Mouse (Mus musculus) B cell, adult 2 months (primary cell): ENCODE data around the gene Cd81.

ENCODE experiments used
- DNase-seq, 2 experiments: peaks; one replicate each; pipeline ENCODE4 v3.0.0; 2022

Gene Cd81

DNA sequence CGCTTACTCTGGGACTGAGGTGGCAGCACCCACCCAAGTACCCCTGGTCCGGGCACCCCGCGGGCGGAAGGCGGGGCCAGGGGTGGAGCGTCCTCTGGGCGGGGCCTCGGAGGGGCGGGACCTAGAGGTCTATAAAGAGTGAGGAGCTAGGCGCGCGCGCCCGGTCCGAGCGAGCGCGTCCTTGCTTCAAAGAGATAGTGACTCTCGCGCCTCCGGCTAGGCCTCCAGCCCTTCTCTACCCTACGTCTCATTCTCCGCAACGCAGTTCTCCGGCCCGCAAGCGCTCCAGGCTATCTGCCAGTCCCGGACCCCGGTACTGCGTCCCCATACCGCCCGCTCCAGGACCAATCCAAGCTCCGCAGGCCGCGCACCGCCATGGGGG lies at the start of gene Cd81:
Cd81 (plus strand) TSS at position 114 of the 382 bp plus-strand sequence.
- peak; percentile 95 for DNase-seq

DNA sequence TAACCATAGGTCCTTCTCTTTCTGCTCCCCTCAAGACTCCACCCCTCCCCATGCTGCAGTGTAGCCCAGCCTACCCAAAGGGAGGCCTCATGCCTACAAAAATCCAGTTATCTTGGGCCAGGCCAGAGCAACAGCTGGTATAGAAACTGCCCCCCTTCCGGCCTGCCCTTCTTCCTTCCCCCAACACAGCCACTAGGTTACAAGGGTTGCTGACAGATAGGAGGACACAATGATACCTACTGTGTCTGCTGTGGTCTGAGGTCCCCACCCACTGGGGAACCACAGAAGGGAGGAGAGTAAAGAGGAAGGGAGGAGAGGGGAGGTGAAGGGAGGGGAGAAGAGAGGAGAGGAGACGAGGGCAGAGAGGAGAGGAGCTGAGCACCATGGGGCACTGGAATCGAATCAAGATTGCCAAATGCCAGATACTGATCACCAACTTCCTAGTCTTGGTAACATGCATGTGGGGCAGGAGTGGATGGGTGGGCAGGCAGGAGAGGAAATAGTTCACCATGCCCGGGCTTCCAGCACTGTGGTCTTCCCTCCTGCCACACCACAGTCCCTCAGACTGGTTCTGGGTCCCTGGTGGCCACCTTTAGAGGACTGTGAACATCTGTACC lies 47.7 kb upstream of the Cd81 start, which contains the start of gene Tspan32:
Tspan32 (plus strand) TSS at position 320 of the 617 bp plus-strand sequence.
- DNase-seq = peak; percentile 62 to 64

DNA sequence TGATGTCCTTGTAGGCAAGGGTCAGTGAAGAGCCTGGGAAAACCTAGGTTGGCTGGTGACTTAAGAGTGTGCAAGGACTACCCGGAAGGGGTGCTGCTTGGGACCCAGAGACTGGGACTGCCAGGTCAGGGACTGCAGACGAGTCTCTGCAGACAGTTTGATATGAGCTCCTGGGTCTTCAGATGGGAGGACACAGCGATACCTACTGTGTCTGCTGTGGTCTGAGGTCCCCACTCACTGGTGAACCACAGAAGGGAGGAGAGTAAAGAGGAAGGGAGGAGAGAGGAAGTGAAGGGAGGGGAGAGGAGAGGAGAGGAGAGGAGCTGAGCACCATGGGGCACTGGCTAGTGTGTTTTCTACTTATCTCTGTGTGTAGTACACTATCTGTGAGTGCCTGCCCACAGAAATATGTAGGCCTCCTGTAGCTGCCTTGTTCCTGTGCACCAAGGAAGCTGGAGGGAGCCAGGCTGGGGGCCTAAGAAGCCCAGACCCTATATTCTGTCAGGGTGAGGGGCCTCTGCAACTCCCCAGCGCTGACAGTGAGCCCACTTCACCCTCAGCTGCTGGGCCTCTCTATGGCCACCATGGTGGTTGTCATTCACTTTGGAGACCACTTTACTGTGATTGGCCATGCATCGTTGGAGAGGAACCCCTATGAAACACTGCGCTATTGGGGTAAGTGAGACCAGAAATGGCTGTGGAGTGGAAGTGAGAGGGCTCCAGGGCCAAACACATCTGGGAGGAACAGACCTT lies 47.0 kb upstream of the Cd81 start:
- DNase-seq = peak; percentile 42 to 45

DNA sequence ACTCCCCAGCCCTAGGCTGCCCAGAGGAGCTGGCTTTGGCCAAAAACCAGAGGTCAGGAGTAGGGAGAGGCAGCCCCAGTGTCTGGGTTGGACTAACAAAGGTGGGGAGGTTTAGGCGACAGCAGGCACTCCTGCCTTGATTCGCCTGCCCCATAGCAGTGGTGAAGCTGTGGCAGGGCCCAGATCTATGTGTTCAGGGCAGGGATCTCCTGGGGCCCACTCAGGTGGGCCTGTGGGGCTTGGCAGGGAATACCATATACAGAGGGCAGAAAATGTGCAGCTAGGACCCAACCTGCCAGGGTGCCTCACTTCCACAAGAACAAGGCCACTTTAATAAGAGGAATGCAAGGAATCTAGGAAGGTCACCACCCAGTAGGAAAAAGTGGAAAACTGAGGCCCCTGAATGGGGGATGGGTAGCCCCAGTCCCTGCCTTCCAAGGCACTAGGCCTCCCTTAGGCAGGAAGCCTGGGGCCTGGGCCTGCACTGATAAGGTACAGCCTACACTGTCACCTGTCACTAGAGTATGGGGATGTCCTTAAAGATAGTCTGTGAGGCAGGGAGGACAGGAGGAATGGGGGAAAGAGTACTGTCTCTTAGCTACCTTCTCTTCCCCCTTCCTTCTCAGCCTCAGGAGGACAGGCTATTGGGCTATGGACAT lies 46.3 kb upstream of the Cd81 start:
- DNase-seq = peak in 1 of 2 experiments; percentile 20

DNA sequence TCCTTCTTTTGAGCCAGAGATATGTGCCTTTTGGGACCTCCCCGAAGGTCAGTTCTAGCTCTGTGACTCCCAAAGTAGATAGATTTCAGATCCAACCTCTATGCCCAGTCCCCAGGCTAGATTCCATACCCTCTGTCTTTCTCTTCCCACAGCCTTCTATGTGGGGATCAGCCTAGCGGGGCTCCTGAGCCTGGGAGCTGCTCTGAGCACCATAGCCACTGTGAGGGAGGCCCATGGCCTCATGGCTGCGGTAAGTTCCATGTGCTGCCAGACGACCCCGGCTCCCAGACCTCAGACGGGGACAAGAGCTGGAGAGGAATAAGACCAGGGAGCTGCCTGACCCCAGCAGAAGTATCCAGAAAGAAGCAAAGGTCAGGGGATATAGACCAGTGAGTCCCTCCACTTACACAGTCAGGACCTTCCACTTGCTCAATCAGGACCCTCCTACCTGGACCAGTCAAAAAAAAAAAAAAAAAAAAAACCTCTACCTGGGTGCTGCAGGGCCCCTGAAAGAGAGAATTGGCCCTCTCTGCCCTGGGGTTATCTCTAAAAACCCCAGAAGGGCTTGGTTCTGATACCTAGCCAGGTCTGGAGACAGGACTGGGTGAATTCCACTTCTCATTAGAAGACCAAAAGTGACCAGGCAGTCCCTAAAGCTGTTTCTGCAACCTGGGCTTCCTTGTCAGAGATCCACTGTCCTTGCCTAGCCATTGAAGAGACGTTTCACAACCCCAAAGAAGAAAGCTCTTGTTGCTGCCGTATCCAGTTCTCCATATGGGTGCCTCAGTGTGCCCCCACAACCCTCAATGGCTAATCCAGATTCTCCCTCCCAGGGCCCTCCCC lies 45.6 kb upstream of the Cd81 start:
- no peak for DNase-seq

DNA sequence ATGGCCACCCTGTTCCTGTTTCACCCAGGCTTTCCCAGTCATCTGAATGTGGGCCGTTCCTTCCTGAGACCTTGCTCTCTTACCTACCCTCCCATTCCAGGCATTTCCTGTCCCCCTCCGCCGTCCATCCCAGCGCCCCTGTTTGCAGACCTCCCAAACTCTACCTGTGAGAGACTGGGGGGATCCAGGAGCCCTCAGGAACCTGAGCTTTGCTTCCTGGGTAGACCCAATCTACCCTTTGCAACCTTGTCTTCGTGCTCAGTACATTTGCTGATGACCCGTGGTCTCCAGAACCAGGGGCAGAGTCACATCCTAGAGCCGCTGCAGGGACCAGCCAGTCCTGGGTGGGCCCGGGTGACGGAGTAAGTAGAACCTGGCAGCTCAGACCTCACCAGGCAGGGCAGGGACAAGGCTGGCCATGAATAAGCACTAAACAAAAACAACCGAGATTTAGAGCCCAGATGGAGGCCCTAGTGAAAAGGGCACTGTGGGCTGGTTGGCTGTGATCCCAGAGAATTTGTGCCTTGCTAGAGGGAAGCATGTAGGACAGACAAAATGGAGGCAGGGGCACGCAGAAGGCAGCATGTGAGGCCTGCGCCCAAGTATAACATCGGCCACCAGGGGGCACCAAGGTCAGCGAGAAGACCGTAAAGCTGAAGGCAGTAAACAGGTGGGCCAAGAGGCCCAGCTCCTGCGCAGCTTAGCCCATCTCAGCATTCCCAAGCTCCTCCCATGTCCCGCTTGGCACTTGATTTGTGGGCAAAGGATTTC lies 44.8 kb upstream of the Cd81 start:
- DNase-seq = peak; percentile 97

DNA sequence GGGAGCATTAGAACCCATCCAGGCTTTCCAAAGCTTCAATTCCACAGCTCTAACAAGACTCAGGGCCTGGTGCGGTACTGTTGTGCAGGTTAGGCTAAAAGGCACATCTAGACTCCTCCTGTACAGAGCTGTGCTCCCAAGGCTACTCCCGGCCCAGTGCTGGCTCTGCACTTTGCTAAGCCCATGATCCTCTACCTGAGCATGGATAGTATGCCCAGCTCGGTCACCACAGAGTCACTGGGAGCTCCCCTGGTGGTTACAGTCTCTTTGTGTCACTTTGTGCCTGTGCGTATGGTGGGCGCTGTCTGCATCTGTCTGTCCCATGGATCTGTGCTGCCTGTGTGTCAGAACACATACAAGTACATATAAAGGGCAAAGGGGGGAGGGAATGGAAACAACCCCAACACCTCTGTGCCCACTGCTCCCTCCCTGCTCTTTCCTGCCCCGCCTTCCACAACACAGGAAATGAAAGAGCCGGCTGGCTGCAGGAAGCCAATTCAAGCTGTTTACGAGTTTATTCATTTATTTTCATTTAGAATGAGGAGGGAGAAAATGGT lies 44.1 kb upstream of the Cd81 start:
- DNase-seq = peak in 1 of 2 experiments; percentile 44

DNA sequence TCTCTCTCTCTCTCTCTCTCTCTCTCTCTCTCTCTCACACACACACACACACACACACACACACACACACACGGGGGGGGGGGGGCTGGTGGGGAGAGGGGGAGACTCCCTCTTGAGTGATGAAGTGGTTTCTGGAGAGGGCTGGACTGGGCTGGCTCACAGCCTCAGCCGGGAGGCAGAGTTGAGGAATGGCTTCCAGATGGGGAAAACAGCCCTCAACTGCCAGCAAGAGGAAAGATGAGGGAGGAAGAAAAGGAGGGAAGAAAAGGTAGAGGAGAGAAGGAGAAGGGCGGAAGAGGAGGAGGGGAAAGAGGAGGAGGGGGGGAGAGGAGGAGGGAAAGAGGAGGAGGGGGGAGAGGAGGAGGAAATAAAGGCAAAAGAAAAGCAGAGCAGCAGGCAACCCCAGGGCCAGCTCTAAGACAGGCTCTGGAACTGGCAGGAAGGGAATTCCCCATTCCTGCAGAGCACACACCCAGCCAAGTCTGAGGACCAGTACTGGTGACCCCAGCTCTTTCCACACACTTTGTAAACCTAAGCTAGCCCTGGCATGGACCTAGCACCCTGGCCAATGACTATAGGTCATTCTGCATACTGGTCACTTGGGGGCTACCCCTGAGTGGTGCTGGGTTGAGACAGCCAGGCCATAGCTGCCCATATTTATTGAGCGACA lies 43.4 kb upstream of the Cd81 start:
- DNase-seq = no peak

DNA sequence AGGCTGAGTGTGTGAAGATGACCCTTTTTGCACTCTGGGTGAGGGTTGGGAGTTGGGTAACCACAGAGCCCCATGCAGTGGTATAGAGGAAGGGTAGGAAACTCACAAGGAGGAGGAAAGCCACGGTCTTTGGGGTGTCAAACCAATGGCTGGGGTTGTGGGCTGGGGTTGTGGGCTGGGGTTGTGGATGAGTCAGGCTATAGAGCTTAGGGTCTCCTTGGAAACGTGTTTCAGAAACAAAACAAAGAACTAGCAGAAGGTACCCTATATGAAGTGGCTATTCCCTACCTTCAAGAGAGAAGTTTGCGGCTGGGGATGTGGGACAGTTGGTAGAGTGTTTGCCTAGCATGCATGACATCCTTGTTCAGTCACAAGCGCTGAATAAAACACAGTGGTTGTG lies 42.5 kb upstream of the Cd81 start:
- peak in 1 of 2 experiments; percentile 12 for DNase-seq

DNA sequence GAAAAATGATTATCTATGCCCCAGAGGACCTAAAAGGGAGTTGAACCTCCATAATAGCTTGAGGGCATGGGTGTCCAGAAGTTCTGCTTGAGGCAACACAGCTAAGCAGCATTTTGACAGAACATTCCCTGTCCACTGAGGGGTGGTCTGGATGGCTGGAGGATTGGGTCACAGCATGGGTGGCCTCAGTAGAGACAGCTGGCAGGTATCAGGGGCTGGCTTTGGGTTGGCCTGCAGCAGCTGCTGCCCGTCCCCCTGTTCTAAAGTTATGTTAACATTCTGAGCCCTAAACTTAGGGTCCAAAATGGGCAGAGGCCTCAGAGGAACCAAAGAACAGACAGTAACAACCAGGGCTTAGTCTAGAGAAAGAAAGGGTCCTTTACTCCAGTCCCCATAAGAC lies 41.3 kb upstream of the Cd81 start:
- DNase-seq = no peak

DNA sequence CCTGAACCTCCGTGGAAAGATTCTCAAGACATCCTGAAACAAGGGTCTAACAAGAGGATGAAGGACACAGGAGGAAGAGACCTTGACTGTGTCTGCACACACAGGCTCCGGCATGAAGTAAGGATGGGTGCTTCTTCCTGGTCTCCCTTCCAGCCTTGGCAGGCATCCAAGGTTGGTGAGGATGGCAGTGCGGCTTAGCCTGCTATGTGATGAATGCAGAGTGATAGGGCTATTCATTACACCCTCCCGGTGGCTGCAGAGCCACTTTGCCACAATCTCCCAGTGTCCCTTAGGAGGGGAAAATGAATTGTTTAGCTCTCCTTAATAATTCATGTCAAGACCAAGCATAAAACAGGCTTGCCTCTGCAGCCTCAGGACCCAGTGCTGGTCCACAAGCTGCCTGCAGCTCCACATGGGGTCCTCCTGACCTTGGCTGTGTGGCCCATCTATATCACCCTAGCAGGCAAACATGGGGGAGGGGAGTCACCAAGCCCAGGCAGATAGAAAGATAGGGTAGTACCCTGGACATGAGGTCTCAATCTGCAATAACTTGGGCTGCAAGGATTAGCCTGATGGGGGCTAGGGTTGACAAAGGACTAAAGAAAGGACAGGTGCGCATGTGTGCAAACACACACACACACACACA lies 40.2 kb upstream of the Cd81 start:
- no peak for DNase-seq

DNA sequence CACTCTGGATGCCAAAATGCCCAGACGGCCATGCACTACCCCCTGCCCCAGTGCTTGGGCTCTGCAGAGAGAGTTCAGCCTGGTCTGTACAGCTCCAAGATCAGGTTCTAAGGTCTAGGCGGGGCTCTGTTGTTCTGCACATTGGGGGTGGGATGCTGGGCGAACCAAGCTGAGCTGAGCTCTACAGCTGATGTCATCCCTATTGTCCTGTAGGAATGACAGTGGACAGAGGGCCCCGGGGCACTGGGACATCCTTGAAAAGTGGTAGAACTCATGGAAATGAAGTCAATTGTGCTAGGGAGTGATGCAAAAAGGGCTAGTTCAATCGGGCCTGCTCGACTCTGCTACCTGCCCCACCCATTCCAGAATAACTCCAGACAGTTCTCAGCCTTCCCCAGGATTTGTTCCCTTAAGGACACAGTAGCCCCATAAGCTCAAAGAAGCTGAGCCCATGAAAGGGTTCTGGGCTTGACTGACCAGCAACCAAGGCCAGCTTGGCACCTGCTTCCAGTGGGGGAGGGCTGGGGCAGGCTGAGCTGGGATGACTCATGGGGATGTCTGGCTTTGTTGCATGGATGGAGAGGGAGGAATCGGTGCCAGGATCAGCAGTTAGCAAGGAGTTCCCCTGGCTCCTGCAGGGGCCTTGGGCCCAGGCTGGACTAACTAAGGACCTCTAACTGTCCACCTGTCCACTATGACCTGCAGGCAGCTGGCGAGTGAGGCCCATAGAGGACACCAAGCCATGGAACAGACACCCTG lies 38.9 kb upstream of the Cd81 start:
- DNase-seq = no peak

DNA sequence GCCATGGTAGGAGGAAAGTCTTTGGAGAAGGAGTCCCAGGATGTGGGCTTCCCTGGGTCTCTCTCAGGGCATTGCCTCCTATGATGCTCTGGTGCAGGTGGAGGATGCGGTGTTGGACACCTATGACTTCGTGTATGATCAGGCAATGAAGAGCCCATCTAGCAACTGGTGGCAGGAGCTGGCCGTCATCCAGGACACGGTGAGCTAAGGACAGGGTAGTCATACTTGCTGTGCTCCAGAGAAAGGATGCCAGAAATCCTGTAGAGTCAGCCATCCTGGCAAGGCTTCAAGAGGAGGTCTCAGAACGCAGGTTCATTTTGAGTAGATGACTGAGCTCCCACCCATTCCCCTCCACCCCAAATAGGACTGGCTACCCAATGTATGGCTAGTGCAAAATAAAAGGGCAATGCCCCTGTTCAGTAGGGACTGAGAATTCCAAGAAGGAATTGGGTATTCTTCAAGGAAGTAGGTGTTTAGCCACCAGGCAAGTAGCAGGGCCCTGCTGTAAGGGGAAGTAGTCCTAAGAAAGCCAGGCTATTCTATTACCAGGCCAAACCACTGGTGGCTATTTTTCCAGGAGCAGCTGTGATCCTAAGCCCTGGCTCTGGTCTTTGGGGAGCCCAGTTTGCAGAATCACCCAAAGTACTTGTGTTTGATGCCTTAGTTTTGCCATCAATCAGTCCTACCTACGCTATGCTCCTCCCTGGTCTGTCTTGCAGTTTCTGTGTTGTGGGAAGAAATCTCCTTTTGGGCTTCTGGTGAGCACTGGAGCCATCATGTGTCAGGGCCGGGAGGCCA lies 37.5 kb upstream of the Cd81 start:
- DNase-seq = no peak

DNA sequence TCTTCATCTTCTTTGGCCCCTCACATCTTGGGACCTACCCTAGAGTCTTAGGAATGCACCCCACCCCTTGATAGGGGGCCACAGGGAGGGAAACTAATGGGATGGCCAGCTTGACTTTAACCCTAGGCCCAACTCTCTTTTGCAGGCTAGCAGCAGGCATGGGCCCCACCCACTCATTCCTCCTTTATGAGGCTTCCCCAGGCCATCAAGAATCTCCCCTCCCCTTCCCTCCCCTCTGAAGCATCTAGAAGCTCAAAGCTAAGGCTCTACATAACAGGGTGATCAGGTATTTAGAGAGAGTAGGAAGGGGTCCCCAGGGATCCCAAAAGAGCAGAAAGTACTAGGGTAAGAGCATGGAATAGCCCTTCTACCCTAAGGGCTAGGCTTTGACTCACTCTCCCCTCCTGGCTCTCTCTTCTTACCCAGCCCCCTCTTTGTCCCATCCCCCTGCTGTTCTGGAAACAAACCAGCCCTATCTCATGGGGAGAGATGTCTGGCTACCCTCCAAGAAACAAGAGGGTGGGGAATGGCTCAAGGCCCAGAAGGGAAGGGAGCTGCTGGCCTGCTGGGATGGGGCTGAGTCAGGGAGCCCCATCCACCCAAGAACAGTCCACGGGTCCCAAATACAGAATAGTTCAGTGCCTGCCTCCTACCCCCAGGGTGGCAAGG lies 36.6 kb upstream of the Cd81 start:
- DNase-seq = no peak

DNA sequence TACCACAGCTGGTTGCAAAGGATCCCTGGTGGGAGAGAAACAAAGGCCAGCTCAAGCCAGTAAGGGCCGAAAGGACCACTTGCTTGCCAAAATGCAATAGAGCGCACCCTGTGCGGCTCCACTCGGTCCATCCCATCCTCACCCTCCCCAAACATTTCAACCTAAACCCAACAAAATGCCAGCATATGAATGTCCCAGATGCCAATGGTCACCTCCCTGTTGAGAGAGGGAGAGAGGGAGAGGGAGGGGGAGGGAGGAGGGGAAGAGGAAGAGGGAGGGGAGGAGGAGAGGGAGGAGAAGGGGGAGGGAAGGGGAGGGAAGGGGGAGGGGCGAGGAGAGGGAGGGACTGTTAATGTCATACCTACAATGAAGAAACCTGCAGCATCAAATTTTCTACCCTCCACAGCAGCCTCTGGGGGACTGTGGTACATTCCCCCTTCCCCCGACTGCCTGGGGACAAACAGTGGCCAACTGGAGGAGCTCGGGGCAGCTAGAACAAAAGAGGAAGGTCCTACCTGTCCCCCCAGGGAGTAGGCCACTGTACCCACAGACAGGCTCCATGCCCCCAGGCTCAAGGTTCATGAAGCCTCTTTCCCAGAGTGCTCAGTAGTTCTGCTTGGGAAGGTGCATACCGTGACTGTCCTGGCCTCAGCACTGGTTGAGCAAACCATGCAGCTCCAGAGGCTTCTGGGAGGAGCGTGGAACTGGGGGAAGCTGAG lies 36.0 kb upstream of the Cd81 start:
- DNase-seq = no peak

DNA sequence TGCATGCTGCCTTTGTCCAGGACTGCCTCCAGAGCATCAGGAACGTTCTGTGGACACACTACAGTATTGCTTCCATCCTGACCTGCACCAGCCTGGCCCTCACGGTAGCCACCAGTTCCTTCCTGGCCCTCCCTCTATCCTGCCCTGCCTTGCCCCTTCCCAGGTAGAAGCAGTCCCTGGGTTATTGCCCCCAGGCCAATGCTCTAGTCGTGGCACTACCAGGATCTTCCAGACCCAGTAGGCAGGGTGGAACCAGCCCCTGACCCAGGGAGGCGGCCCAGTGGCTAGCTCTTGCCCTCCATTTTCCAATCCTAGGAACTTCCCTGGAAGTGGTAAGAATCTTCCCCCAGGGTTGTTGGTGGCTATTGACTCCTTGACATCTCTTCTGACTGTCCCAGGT lies 35.4 kb upstream of the Cd81 start:
- DNase-seq = no peak

DNA sequence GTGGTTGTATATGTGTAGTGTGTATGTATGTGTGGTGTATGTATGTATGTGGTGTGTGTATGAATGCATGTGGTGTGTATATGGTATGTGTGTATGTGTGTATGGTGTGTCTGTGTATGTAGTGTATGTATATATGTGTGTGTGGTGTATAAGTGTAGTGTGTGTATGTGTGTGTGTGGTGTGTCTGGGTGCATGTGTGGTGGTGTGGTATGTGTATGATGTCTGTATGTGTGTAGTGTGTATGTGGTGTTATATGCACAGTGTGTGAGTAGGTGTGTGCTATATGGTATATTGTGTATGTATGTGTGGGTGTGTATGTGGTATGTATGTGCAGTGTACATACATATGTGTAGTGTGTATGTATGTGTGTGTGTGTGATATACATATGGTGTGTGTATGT lies 32.5 kb upstream of the Cd81 start:
- no peak for DNase-seq

DNA sequence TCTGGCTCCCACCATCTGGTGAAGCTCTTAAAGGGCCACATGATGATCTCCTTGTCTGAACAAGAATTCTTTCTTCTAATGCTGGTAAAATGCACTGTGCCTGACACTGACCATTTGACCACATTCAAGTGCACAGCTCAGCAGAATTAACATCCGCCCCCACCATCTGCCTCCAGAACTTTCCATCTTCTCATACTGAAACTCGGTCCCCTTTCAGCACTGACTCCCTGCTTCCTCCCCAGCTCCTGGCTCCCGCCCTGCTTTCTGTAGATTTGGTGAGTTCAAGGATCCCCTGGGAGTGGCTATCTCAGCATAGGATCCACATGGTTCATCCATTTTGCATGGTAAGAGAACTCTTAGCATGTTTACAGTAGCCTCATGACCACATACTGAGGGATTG lies 31.8 kb upstream of the Cd81 start:
- DNase-seq = no peak
